Mouse (Mus musculus) stomach, postnatal 0 days (tissue): ENCODE measurements at regions not wholly inside any gene's neighbourhood (a gene's known extent, or its start where the extent isn't known, plus 50 kb on each side); places are given as distances from the start of the nearest gene placed in this dataset.

ENCODE experiments used
- CTCF ChIP-seq: IDR thresholded peaks from 2 replicates; pipeline ENCODE4 v1.5.1; 2016; ENCODE audit warnings: antibody characterized with exemption, low read depth, mild to moderate bottlenecking, moderate library complexity
- EP300 ChIP-seq: optimal IDR thresholded peaks from 2 replicates; pipeline ENCODE3; 2016; ENCODE audit warnings: antibody characterized with exemption

- TF ChIP-seq CTCF: no peak
- no peak for TF ChIP-seq EP300
Observed at GRCm38 (mm10) chr16:49375108-49375507, 317.8 kb downstream of the Myh15 start.
